Mouse (Mus musculus) inflammation-experienced regulatory T-cells (primary cell): ENCODE measurements around the gene Osgep. TPM values are rescaled to one million over a fixed set of nuclear protein-coding genes. Genes with fewer than 3 reads are reported as not detected.

ENCODE experiments used
- polyA plus RNA-seq, 2 experiments: library from polyadenylated mRNA; unstranded; fragments of 100-300 nt; shearing (Covaris generic); gene quantifications; one replicate each; pipeline ENCODE4 v1.2.1; 2017

Osgep gene
- 100 to 1,000 TPM in 1 of 2 experiments, 10 to 100 TPM in 1; 95.6 to 104 TPM for polyA plus RNA-seq

DNA sequence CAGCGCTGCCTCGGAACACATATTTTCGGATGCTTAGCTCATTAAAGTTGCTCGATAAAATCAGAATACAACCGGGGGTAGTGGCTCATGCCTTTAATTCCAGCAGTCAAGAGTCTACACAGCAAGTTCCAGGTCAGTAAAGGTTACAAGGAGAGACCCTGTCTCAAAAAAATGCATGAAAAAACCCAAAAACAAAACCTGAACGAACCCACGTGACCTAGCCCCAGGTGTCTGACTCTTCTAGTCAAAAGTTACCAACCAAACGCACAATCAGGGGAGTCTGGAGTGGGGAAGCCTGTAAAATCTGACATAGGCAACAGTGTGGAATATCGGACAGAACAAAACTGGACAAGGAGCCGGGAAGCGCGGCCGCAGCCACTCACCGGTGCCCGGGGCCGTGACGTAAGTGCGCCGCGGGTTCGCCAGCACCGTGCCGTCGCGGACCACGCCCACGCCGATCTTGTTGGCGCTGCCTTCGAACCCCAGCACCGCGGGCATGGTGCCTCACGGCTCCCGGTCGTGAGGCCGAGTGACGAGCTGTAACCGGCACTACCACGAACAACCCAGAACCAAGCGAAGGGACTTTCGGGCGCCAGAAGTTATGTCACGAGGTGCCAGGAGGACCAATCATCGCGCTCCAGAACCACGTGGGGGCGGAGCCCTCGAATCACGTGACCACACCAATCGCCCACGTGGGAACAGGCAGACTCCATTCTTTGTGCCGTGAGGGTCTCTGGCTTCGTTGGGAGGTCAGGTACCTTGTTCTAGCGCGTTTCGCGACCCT is at the start of gene Osgep, which contains the start of gene Apex1:
Osgep (minus strand) TSS at position 613 of the 784 bp plus-strand sequence.
Apex1 (plus strand) TSS at position 688 of the 784 bp plus-strand sequence.

DNA sequence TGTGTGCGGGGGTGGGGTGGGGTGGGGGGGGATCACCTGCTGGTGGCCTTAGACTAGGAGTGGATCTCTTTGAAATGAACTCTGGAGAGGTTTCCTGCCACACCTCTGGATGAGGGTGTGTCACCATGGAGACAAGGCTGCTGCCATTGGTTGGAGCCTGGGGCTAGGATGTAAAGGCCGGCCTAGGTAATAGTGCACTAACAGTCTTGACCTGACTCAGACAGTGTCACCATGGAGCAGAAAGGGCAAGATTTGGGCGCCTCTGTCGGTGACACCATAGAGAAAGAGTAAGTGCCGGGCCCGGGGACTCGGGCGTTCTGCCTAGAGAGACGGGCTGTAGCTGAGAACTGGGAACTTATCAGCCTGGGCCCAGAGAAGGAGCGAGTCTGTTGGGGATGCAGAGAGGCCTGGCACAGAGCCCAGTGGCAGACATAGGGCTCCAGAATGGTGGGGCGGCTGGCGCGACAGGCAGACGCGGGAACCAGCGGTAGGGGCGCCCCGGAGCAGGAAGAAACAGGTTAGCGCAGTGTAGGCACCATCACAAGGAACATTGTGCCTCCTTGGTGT is 31.3 kb upstream of the Osgep start, which contains the start of gene Pnp2:
Pnp2 (plus strand) TSS at position 51 of the 567 bp plus-strand sequence.

DNA sequence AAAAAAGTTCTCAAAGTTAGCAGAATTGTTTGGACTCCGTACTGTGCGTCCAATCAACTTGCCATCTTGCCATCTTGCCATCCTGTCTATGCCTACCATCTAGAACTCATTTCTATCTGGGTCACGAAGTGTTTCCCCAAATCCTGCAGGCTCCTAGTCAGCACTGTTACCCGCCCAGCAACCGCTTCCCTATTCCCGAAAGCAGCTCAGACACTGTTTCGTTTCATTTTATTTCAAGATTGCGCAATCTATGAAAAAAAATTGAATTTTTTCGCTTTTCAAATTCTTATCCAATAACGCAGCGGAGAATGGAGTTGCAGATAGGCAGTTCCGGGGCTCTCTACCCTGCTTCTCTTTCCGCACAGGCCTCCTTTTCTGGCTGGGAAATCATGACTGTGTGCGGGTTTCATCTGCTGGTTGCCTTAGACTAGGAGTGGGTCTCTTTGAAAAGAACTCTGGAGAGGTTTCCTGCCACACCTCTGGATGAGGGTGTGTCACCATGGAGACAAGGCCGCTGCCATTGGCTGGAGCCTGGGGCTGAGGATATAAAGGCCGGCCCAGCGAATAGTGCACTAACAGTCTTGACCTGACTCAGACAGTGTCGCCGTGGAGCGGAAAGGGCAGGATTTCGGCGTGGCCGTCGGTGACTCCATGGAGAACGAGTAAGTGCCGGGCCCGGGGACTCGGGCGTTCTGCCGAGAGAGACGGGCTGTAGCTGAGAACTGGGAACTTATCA is 19.4 kb upstream of the Osgep start, which contains the start of gene Gm49342:
Gm49342 (plus strand) TSS at position 586 of the 736 bp plus-strand sequence.

DNA sequence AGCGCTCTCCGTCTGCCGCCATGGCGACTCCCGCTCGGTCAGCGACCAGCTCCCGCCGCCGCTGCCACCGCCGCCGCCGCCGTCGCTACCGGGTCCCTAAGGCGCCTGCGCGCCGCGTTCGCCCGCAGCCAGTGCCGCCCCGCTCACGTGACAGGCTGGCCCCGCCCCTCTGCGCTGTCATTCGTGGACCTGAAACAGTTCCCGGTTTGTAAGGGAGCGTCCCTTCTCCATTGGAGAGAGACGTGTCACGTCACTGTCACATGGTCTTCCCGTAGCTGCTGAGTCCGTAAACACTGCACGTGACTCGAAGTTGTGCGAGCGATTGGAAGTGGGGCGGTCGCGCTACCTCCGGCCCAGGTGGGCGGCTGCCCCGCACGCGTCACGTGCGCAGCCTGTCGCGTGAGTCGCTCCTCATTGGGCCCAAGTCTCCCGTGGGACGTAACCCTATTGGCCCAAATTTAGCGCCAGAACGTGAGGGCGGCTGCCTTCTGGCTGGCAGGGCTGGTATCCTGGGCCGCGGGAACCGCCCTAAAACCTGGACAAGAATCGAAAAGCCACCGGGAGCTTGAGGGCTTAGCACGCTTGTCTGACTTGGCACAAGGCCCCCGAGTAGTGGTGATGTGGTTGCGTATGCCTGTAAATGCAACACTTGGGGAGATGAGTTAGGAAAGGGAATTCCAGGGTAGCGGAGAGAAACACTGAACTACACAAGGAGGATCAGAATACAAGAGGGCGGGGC is 6.2 kb upstream of the Osgep start, which contains the start of the genes Pip4p1 and Pnp:
Pip4p1 (minus strand) TSS at position 103 of the 739 bp plus-strand sequence.
Pnp (plus strand) TSS at position 329 of the 739 bp plus-strand sequence.

DNA sequence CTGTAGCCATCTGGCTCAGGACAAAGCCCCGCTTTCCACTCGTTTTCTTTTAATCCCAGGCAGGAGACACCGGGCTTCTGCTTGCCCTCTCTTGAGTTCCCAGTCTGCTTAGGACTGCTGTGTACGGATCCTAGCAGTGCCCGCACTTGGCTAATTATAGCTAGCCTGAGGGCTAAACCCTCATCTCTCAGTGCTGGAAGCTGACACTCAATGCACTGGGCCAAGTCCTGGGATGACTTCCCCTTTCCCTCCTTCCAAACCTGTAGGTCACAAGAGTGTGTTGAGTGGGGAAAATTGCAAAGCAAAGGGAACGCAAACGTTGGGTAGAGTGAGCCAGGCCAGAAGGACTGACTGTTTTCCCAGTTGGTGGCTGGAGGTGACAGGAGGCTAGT is 27.3 kb downstream of the Osgep start, which contains the start of gene Klhl33:
Klhl33 (minus strand) TSS at position 134 of the 392 bp plus-strand sequence.

DNA sequence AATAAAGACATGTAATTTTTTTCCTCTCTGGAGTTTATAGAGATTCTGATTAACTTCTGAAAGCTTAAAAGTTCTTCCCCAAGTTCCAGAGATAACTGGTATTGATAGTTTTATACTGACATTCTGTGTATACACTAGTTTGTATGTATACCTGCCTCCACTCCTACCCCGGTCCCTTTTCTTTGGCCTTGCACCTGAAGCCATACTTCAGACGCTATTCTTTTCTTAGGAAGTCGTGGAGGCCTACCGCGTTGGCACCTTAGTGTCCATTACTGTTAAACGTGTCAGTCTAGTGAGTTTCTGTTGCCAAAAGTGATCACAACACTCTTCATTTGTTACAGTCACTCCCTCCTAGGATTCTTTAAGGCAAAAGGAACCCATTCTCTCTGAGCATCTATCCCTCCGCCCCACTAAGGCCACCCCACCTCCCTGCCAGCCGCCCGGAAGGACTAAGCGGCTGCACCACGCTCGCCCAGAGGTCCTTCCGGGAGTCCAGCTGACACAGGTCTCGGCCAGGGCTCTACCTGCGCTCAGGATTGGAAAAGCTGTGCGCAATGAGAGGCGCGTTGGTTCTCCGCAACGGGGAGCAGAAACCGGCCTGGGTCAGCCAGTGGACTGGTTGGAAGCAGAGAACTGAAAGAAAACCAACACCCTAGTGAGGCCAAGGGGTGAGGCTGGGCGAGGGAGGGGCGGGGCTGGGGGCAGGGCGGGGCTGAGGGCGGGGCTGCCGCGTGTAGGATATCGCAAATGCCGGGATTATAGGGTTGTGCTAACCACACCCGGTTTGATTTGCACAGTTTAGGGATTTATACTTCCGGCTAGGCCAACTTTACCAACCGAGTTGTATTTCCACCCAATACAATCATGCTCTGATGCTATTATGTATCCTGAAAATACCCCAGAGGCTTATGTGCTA is 54.5 kb downstream of the Osgep start, which contains the start of gene Tep1:
Tep1 (minus strand) TSS at position 672 of the 916 bp plus-strand sequence.

Other genes starting within 250 kb of the Osgep start
- gene Olfr747, start 231.7 kb downstream of the Osgep start, polyA plus RNA-seq, result not detected
- gene Olfr748, start 217.5 kb downstream of the Osgep start, polyA plus RNA-seq, result under 1 TPM in 1 of 2 experiments, not detected in 1; 0.71 TPM
- not detected for gene Olfr749, start 179.8 kb downstream of the Osgep start, polyA plus RNA-seq
- 100 to 1,000 TPM; 107 to 120 TPM for gene Ttc5, start 139.4 kb downstream of the Osgep start, polyA plus RNA-seq
- under 1 TPM in 1 of 2 experiments, not detected in 1; 0.37 TPM for gene Ccnb1ip1, start 117.2 kb downstream of the Osgep start, polyA plus RNA-seq
- gene Parp2, start 117.1 kb downstream of the Osgep start, polyA plus RNA-seq, result 10 to 100 TPM; 74.4 to 87.3 TPM
- 10 to 100 TPM; 20.6 to 24.3 TPM for gene Tep1, start 54.3 kb downstream of the Osgep start, polyA plus RNA-seq
- under 1 TPM; 0.33 to 0.40 TPM for gene Klhl33, start 27.4 kb downstream of the Osgep start, polyA plus RNA-seq
- 10 to 100 TPM; 50.0 to 51.6 TPM for gene Apex1, start 75 bp upstream of the Osgep start, polyA plus RNA-seq
- gene Pip4p1, start 6.0 kb upstream of the Osgep start, polyA plus RNA-seq, result 10 to 100 TPM; 67.6 to 81.9 TPM
- gene Pnp, start 6.2 kb upstream of the Osgep start, polyA plus RNA-seq, result 10 to 100 TPM; 47.8 to 51.5 TPM
- gene Gm49342, start 19.6 kb upstream of the Osgep start, polyA plus RNA-seq, result not detected
- gene Pnp2, start 31.1 kb upstream of the Osgep start, polyA plus RNA-seq, result 1 to 10 TPM in 1 of 2 experiments, under 1 TPM in 1; 0.95 to 1.1 TPM
- gene Rnase10, start 82.9 kb upstream of the Osgep start, polyA plus RNA-seq, result 1 to 10 TPM in 1 of 2 experiments, under 1 TPM in 1; 0.37 to 1.0 TPM
- gene Rnase9, start 117.0 kb upstream of the Osgep start, polyA plus RNA-seq, result not detected
- gene Rnase11, start 125.3 kb upstream of the Osgep start, polyA plus RNA-seq, result not detected
- not detected for gene Rnase12, start 132.8 kb upstream of the Osgep start, polyA plus RNA-seq
- gene Olfr750, start 149.5 kb upstream of the Osgep start, polyA plus RNA-seq, result 1 to 10 TPM in 1 of 2 experiments, under 1 TPM in 1; 0.68 to 4.6 TPM
- 10 to 100 TPM; 16.4 to 19.1 TPM for gene Rnase4, start 166.2 kb upstream of the Osgep start, polyA plus RNA-seq
- 1 to 10 TPM; 3.2 to 4.6 TPM for gene Ang, start 166.3 kb upstream of the Osgep start, polyA plus RNA-seq
- gene Eddm3b, start 189.5 kb upstream of the Osgep start, polyA plus RNA-seq, result not detected
- gene Rnase6, start 199.0 kb upstream of the Osgep start, polyA plus RNA-seq, result 1 to 10 TPM; 2.1 to 5.0 TPM
- gene Rnase1, start 221.9 kb upstream of the Osgep start, polyA plus RNA-seq, result 1 to 10 TPM; 1.2 to 3.6 TPM
- not detected for gene Rnase2b, start 237.4 kb upstream of the Osgep start, polyA plus RNA-seq